30 mouse cellular contexts compared by ENCODE assay signal in the genomic region with DNA sequence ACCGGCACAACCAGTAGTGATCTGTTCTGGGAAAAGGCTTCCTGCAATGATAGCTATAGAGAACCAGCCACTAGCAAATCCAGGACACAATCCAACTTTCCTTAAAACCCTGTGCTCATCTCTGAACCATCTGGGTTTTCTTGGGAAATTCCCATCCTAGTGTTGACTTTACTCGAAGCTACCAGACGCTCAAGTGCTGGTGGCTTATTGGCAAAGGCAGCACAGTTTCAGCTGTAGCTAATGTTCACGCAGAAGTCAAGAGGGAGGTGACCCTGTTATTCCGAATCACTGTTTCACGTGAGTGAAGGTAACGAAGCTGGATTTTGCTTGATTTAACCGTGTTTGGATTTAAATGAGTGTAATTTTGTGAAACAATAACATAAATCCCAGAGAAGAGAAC. TPM values are rescaled to one million over a fixed set of nuclear protein-coding genes. Genes with fewer than 3 reads are reported as not detected.
A peak's percentile ranks its signal among the peaks of the same experiment; 100 is the strongest.
DNase-seq lines count a peak whose midpoint lies in the region; ATAC-seq and TF ChIP-seq lines count a peak whose summit lies in the region.
"Had no signal": no experiment of that assay in that cellular context is flagged by ENCODE, and none has a peak within 500 bp of the region (broad histone marks: within the 10 kb centered on the region; RNA-seq: fewer than 3 reads in every experiment).

No protein-coding gene starts in this region.

- H3K4me1 ChIP-seq in forebrain, embryonic 14.5 days (ENCODE audit: control insufficient read depth, insufficient read depth, low read length): no peaks in the 10 kb centered on the region
- H3K4me1 ChIP-seq in forebrain, embryonic 13.5 days: no peaks in the 10 kb centered on the region
- H3K4me1 ChIP-seq: forebrain, embryonic 15.5 days; hindbrain, embryonic 10.5 days; hindbrain, embryonic 13.5 days; intestine, embryonic 15.5 days had no signal

- TF ChIP-seq CTCF in gastrocnemius, adult 2 months (IDR thresholded peaks at IDR 0.05): no peak
- no peak for TF ChIP-seq CTCF in brain, embryonic 14.5 days (IDR thresholded peaks at IDR 0.05; ENCODE audit: borderline replicate concordance, extremely low read depth, insufficient read depth, insufficient read length)

- peak; percentile 36 for DNase-seq in forebrain, embryonic 14.5 days (ENCODE audit: low spot score)
- DNase-seq in gastrocnemius, adult 2 months: no peak
- no peak for DNase-seq in gastrocnemius, postnatal 25 days
- DNase-seq in layer of hippocampus, adult 9-11 months: peak; percentile 40
- no peak for DNase-seq in layer of hippocampus, adult 11-12 months (ENCODE audit: low spot score)
- peak; percentile 37 for DNase-seq in brain, embryonic 14.5 days (ENCODE audit: low read depth)
- DNase-seq in ovary, postnatal 36 days (ENCODE audit: low spot score): no peak
- DNase-seq: adrenal gland, postnatal 10 days; adrenal gland, postnatal 36 days; cerebellum, adult 11-12 months; cerebellum, adult 8-10 months; cerebellum, postnatal 10 days; cerebellum, postnatal 36 days; embryo, embryonic 11 days; gastrocnemius, postnatal 10 days; heart, postnatal 36 days; kidney, adult 11 months had no signal

- no peaks in the 10 kb centered on the region for H3K36me3 ChIP-seq in forebrain, embryonic 14.5 days (ENCODE audit: control insufficient read depth, insufficient read depth, low read length)
- no peaks in the 10 kb centered on the region for H3K36me3 ChIP-seq in forebrain, embryonic 13.5 days (ENCODE audit: poor library complexity, severe bottlenecking)
- H3K36me3 ChIP-seq: embryonic facial prominence, embryonic 10.5 days; embryonic facial prominence, embryonic 13.5 days; forebrain, embryonic 15.5 days; G1E; heart, embryonic 12.5 days; heart, embryonic 15.5 days; hindbrain, embryonic 10.5 days; hindbrain, embryonic 13.5 days; intestine, embryonic 15.5 days had no signal

- no peak for ATAC-seq in forebrain, embryonic 14.5 days
- no peak for ATAC-seq in forebrain, embryonic 13.5 days
- ATAC-seq: forebrain, embryonic 15.5 days; hindbrain, embryonic 16.5 days; intestine, embryonic 15.5 days; Patski had no signal

- H3K4me2 ChIP-seq in forebrain, embryonic 14.5 days (ENCODE audit: low read length): no peak overlapping the region
- no peak overlapping the region for H3K4me2 ChIP-seq in forebrain, embryonic 13.5 days
- H3K4me2 ChIP-seq: embryonic facial prominence, embryonic 13.5 days; forebrain, embryonic 15.5 days; heart, embryonic 12.5 days; heart, embryonic 15.5 days; hindbrain, embryonic 13.5 days; intestine, embryonic 15.5 days had no signal

- H3K9ac ChIP-seq in forebrain, embryonic 14.5 days (ENCODE audit: low read length): no peak overlapping the region
- H3K9ac ChIP-seq in forebrain, embryonic 13.5 days: no peak overlapping the region
- H3K9ac ChIP-seq: embryonic facial prominence, embryonic 13.5 days; forebrain, embryonic 15.5 days; heart, embryonic 12.5 days; heart, embryonic 15.5 days; hindbrain, embryonic 13.5 days; intestine, embryonic 15.5 days had no signal

- no peak overlapping the region for H3K4me3 ChIP-seq in forebrain, embryonic 14.5 days (ENCODE audit: low read depth, low read length)
- H3K4me3 ChIP-seq in forebrain, embryonic 13.5 days: no peak overlapping the region
- H3K4me3 ChIP-seq in gastrocnemius, adult 2 months: 0 out of 2 replicates have a peak overlapping the region, but pooled peaks have one; percentile 9
- H3K4me3 ChIP-seq: embryonic facial prominence, embryonic 10.5 days; embryonic facial prominence, embryonic 13.5 days; erythroblast, embryonic 14.5 days; forebrain, embryonic 15.5 days; heart, embryonic 12.5 days; heart, embryonic 15.5 days; hindbrain, embryonic 10.5 days; hindbrain, embryonic 13.5 days; intestine, embryonic 15.5 days had no signal

- H3K27ac ChIP-seq in forebrain, embryonic 14.5 days (ENCODE audit: low read depth, low read length): no peak overlapping the region
- H3K27ac ChIP-seq in forebrain, embryonic 13.5 days: no peak overlapping the region
- H3K27ac ChIP-seq in gastrocnemius, adult 2 months: 0 out of 2 replicates have a peak overlapping the region, but pooled peaks have one; percentile 21
- H3K27ac ChIP-seq: embryonic facial prominence, embryonic 10.5 days; embryonic facial prominence, embryonic 13.5 days; forebrain, embryonic 15.5 days; heart, embryonic 15.5 days; hindbrain, embryonic 10.5 days; hindbrain, embryonic 13.5 days; intestine, embryonic 15.5 days had no signal

- intact Hi-C loops in gastrocnemius, adult 2 months (cut with DNase I): no loop called here

- WGBS in forebrain, embryonic 14.5 days: 84% methylated on average over 8 of the region's 8 CpGs
- 83% methylated on average over 8 of the region's 8 CpGs for WGBS in forebrain, embryonic 13.5 days

- no peak for TF ChIP-seq POLR2A in brain, embryonic 14.5 days (IDR thresholded peaks at IDR 0.05; ENCODE audit: borderline replicate concordance, extremely low read depth, insufficient read depth, insufficient read length, poor library complexity, severe bottlenecking)

- no peaks in the 10 kb centered on the region; the same call in 1 of the 2 replicates for H3K27me3 ChIP-seq in forebrain, embryonic 14.5 days (replicated peaks; ENCODE audit: control insufficient read depth, insufficient read depth, low read length)
- H3K27me3 ChIP-seq in forebrain, embryonic 13.5 days: no peaks in the 10 kb centered on the region
- H3K27me3 ChIP-seq: embryonic facial prominence, embryonic 13.5 days; forebrain, embryonic 15.5 days; heart, embryonic 12.5 days; heart, embryonic 15.5 days; hindbrain, embryonic 13.5 days; intestine, embryonic 15.5 days had no signal

- no peaks in the 10 kb centered on the region for H3K9me3 ChIP-seq in forebrain, embryonic 14.5 days (replicated peaks; ENCODE audit: control insufficient read depth, low read length)
- H3K9me3 ChIP-seq in forebrain, embryonic 13.5 days (replicated peaks): no peaks in the 10 kb centered on the region
- H3K9me3 ChIP-seq: embryonic facial prominence, embryonic 10.5 days; embryonic facial prominence, embryonic 13.5 days; forebrain, embryonic 15.5 days; G1E; heart, embryonic 12.5 days; heart, embryonic 15.5 days; hindbrain, embryonic 10.5 days; hindbrain, embryonic 13.5 days; intestine, embryonic 15.5 days had no signal

RNA-seq across cellular contexts. Expression of gene Daam1, which starts 9.1 kb away (rescaled TPM):
- 29.9 and 40.9 TPM in 2 replicates for polyA plus RNA-seq in forebrain, embryonic 14.5 days (2014; fragmentation: Nextera tagmentation; extraction: Ambion mirVana)
- 17.6 and 20.6 TPM in 2 replicates for polyA plus RNA-seq in forebrain, embryonic 13.5 days (2015; fragmentation: Nextera tagmentation; extraction: Ambion mirVana)
- total RNA-seq in gastrocnemius, adult 2 months (2021): 10 to 100 TPM in 1 of 2 experiments, 1 to 10 TPM in 1; 8.0 to 12.8 TPM
- 10 to 100 TPM; 10.4 to 13.8 TPM for total RNA-seq in gastrocnemius, postnatal 25 days (2021)
- polyA plus RNA-seq in brain, embryonic 14.5 days (2012; rRNA removed): 28.7 and 47.3 TPM in 2 replicates

Comparison
In these comparisons a context has a peak if more than half of its experiments do, and no peak if none do; other contexts are left out.
1. DNase-seq: peak in forebrain, embryonic 14.5 days (single experiment), layer of hippocampus, adult 9-11 months (single experiment) and brain, embryonic 14.5 days (single experiment); none in gastrocnemius, adult 2 months (single experiment), gastrocnemius, postnatal 25 days (single experiment), layer of hippocampus, adult 11-12 months (single experiment) and ovary, postnatal 36 days (single experiment).